Mouse (Mus musculus) pancreas, adult 10 weeks (tissue): Measurements from ENCODE around the gene Lamb3. TPM values are rescaled to one million over a fixed set of nuclear protein-coding genes. Genes with fewer than 3 reads are reported as not detected.

ENCODE experiments used
- polyA plus RNA-seq: library from polyadenylated mRNA; stranded (reverse); fragments of 350-450 nt; fragmentation: Illumina TruSeq; extraction: RNeasy Lipid Tissue Mini Kit (QIAGEN cat#74804); gene quantifications from one replicate; pipeline ENCODE4 v1.2.3, GENCODE M21; 2015; ENCODE audit warnings: low read depth, low replicate concordance; ENCODE audit not compliant: insufficient read depth

Lamb3 gene
- 1.4 TPM for polyA plus RNA-seq

DNA sequence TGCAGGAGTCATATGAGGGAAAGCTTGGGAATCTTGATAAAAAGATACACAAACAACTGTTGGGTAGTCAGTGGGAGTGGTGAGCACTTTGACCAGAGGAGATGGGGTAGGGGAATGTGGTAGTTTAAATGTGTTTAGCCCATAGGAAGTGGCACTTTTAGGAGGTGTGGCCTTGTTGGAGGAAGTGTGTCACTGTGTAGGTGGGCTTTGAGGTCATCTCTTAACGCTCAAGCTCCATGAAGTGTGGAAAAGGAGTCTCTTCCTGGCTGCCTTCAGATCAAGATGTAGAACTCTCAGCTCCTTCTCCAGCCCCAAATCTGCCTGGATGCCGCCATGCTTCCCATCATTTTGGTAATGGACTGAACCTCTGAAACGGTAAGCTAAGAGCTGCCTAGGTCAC lies at the start of gene Lamb3:
Gene Lamb3, plus strand, starts transcription at position 197 of the 400 bp plus-strand sequence.

DNA sequence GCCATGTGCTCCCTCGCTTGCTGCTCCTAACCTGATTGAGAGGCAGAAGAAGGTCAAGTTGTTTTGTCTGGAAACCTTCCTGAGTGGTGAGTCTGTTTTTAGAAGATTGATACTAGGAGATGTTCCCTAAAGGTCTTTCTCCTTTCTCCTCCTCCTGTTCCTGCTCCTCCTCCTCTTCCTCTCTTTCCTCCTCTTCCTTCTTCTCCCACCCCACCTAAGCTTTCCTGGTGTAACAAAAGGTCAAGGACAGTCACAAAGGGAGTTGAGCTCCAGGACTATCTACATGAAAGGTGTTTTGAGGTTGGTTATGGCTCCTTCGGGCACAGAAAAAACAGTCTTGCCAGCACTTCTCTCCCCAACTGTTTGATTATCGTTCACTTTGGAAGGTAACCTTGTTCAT lies 39.8 kb upstream of the Lamb3 start, which contains the start of gene A130010J15Rik:
Gene A130010J15Rik, plus strand, starts transcription at position 301 of the 400 bp plus-strand sequence.

DNA sequence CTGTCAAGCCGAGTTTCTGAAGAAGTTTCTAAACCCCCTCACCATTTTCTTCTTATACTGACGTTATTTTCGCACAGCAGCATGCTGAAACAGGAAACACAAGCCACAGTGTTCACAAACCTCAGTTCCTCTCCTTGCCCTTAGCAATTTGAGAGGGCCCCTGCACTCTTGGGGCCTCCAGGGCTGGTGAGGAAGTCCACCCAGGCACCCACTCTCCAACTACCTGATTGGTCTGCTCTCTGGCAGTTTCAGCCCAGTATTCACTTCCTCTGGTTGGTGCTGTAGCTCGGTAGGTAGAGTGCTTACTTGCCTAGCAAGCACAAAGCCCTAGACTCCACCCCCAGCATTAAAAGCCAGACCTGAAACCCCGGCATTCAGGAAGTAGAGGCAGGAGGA lies 6.1 kb upstream of the Lamb3 start, which contains the start of gene Traf3ip3:
Gene Traf3ip3, minus strand, starts transcription at position 321 of the 396 bp plus-strand sequence.

DNA sequence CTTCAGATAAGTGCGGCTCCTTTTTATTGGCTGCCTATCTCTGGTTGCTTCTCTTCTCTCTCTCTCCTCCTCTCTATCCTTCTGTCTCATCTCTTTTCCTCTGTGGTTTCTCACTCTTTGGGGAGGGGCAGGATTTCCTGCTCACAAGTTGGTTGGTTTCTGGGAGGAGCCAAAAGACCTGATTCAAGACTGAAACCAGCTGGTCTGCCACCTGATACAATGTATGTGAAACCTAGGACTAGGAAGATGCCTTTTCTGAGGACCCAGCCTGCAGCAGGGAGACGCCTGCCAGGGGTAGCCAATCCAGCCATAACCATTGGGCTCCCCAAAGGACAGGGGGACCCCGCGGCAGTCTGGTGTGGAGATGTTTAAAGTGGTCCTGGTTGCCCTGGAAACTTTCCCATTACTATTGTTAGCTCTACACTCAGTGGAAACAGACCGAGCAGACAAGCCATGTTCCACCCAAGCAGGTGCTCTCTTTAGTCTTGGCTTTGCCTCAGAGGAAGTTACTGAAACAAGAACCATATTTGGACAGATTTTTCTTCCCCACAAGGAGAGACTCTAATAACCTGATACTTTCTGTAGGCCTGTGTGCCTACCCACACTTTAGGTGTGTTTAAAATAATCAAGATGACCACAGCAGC lies 56.6 kb downstream of the Lamb3 start, which contains the start of gene Hsd11b1:
Gene Hsd11b1, minus strand, starts transcription at position 121 of the 644 bp plus-strand sequence.

DNA sequence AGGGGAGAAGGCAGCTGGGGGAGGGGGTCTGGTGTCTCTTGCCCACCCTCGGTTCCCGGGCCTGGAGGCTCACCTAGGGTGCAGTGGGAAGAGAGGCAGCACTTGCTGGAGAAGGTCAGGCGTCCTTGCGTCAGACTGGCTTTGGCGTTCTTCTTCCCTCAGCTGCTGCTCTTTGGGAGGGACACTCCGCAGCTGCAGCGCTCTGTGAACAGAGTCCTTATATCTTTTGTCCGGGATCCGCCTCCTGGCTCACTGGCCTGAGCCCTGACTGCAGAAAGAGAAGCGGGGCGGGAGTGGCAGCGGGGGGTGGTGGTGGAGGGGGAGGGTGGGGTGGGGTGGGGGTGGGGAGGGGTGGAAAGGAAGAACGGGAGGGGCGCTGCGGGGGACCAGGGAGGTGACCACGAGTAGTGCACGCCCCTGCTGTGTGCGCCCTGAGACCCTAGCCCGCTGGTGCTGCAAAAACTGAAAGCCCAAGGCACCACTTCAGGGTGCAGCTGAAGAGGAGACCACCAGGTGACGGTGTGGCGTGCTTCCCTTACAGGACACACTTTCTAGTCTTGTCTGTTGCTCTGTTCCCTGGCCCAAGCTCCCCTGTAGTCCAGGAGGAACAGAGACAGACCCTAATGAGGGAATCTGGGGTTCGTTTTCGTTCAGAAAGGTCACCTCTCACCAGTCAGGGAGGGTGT lies 65.6 kb downstream of the Lamb3 start, which contains the start of gene G0s2:
Gene G0s2, minus strand, starts transcription at position 302 of the 686 bp plus-strand sequence.

DNA sequence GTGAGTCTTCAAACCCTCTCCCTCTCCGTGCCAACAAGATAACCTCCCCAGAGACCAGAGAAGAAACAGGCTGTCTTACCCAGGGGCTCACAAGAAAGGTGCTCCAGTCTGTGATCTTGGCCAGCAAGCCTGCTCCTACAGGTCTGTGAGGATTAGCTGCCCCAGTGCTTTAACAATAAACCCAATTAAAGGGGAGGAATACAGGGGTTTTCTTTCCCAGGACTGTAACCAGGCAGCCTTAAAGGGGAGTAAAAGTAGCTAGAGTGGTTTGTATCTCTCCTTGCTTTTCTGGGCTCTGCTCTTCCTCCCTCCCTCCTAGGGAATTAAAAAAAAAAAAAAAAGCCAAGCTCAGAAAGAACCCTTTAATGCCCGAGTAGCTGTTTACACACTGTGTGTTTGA lies 162.6 kb downstream of the Lamb3 start, which contains the start of gene Camk1g:
Gene Camk1g, minus strand, starts transcription at position 203 of the 400 bp plus-strand sequence.

Other genes with a start within 250 kb of the Lamb3 start
- gene Syt14, start 171.9 kb upstream of the Lamb3 start, polyA plus RNA-seq: 1.0 TPM
- 3.3 TPM for gene Diexf, start 77.4 kb upstream of the Lamb3 start, polyA plus RNA-seq
- 8.8 TPM for gene Irf6, start 54.6 kb upstream of the Lamb3 start, polyA plus RNA-seq
- gene A130010J15Rik, start 39.7 kb upstream of the Lamb3 start, polyA plus RNA-seq: 1.9 TPM
- gene Traf3ip3, start 6.0 kb upstream of the Lamb3 start, polyA plus RNA-seq: not detected
- 13.6 TPM for gene Hsd11b1, start 56.4 kb downstream of the Lamb3 start, polyA plus RNA-seq
- 16.8 TPM for gene G0s2, start 65.5 kb downstream of the Lamb3 start, polyA plus RNA-seq
- gene Camk1g, start 162.6 kb downstream of the Lamb3 start, polyA plus RNA-seq: 0.54 TPM